Mouse (Mus musculus): ENCODE data around the gene Krt84. TPM values are rescaled to one million over a fixed set of nuclear protein-coding genes. Genes with fewer than 3 reads are reported as not detected.

Krt84 gene
- total and polyA plus RNA-seq, 3 experiments = not detected

GRCm38 (mm10) chr15:101479666-101480060 is 53.0 kb downstream of the Krt84 start:
- no peaks in the 10 kb centered on the region for H3K4me1 ChIP-seq (ENCODE audit: control insufficient read depth, insufficient read depth, low read length)
- H3K9ac ChIP-seq (ENCODE audit: low read depth, low read length) = no peak overlapping the region
- no peaks in the 10 kb centered on the region for H3K36me3 ChIP-seq (ENCODE audit: control insufficient read depth, insufficient read depth, low read length)
- intact Hi-C loops (cut with DNase I) = no loop called here
- WGBS = 29% methylated on average over 11 of the region's 11 CpGs
- no peaks in the 10 kb centered on the region for H3K79me2 ChIP-seq (replicated peaks; ENCODE audit: control insufficient read depth, insufficient read depth, low read length)
- no peak overlapping the region for H3K4me3 ChIP-seq
- no peak overlapping the region for H3K27ac ChIP-seq
- TF ChIP-seq EP300 (IDR thresholded peaks at IDR 0.05; ENCODE audit: insufficient read depth, low read depth, low read length) = no peak
- TF ChIP-seq CTCF (IDR thresholded peaks at IDR 0.05) = no peak
- TF ChIP-seq POLR2A (IDR thresholded peaks at IDR 0.05; ENCODE audit: insufficient read depth, low read depth, low read length) = no peak
- H3K27me3 ChIP-seq (ENCODE audit: control insufficient read depth, insufficient read depth, low read length) = no peaks in the 10 kb centered on the region
- no peak for DNase-seq

- Histone ChIP-seq H3K79me2 (replicated peaks; ENCODE audit: control insufficient read depth, insufficient read depth, low read length) (no peaks in the 10 kb centered on the region), H3K9ac (ENCODE audit: low read depth, low read length) (no peak overlapping the region), H3K4me3 (peak overlapping the region; percentile 26; the same call in 1 of the 2 replicates), H3K36me3 (ENCODE audit: control insufficient read depth, insufficient read depth, low read length) (no peaks in the 10 kb centered on the region), H3K27me3 (ENCODE audit: control insufficient read depth, insufficient read depth, low read length) (no peaks in the 10 kb centered on the region), H3K27ac (no peak overlapping the region), H3K4me1 (ENCODE audit: control insufficient read depth, insufficient read depth, low read length) (no peaks in the 10 kb centered on the region)
- DNase-seq = peak; percentile 35 to 50
- TF ChIP-seq CTCF (IDR thresholded peaks at IDR 0.05) = peak; percentile 57
- no peak for TF ChIP-seq EP300 (IDR thresholded peaks at IDR 0.05; ENCODE audit: insufficient read depth, low read depth, low read length)
- TF ChIP-seq POLR2A (IDR thresholded peaks at IDR 0.05; ENCODE audit: insufficient read depth, low read depth, low read length) = no peak
- 8% methylated on average over 31 of the region's 31 CpGs for WGBS
- intact Hi-C loops (cut with DNase I) = no loop called here
Measured at GRCm38 (mm10) chr15:101479007-101479665, 53.5 kb downstream of the Krt84 start.

Small RNA genes within 50 kb of the gene (microRNA-seq; reads per million reads assigned to microRNA genes)
- 0 reads per million in 2 experiments for gene Gm44393
- gene Gm44460 = 0 reads per million in 2 experiments

Other genes starting within 250 kb of the Krt84 start
- gene Atg101, start 248.5 kb downstream of the Krt84 start, total RNA-seq (2021) = 10 to 100 TPM; 21.2 to 22.4 TPM
- 26.4 and 29.3 TPM in 2 replicates for gene Atg101, start 248.5 kb downstream of the Krt84 start, polyA plus RNA-seq (2012; rRNA removed)
- gene 6030408B16Rik, start 239.6 kb downstream of the Krt84 start, total RNA-seq (2021) = 1 to 10 TPM in 1 of 2 experiments, under 1 TPM in 1; 0.70 to 1.1 TPM
- 2.5 and 6.3 TPM in 2 replicates for gene 6030408B16Rik, start 239.6 kb downstream of the Krt84 start, polyA plus RNA-seq (2012; rRNA removed)
- 1 to 10 TPM; 2.2 to 2.8 TPM for gene Krt80, start 162.7 kb downstream of the Krt84 start, total RNA-seq (2021)
- gene Krt80, start 162.7 kb downstream of the Krt84 start, polyA plus RNA-seq (2012; rRNA removed) = 2.0 and 3.2 TPM in 2 replicates
- 1 to 10 TPM; 2.5 to 3.1 TPM for gene Krt7, start 121.8 kb downstream of the Krt84 start, total RNA-seq (2021)
- 2.6 and 3.3 TPM in 2 replicates for gene Krt7, start 121.8 kb downstream of the Krt84 start, polyA plus RNA-seq (2012; rRNA removed)
- not detected for gene Krt87, start 94.0 kb downstream of the Krt84 start, total RNA-seq (2021)
- gene Krt87, start 94.0 kb downstream of the Krt84 start, polyA plus RNA-seq (2012; rRNA removed) = not detected in 2 replicates
- gene Krt88, start 85.1 kb downstream of the Krt84 start, total RNA-seq (2021) = not detected
- not detected in 2 replicates for gene Krt88, start 85.1 kb downstream of the Krt84 start, polyA plus RNA-seq (2012; rRNA removed)
- not detected for gene Krt81, start 69.1 kb downstream of the Krt84 start, total RNA-seq (2021)
- gene Krt81, start 69.1 kb downstream of the Krt84 start, polyA plus RNA-seq (2012; rRNA removed) = not detected in 2 replicates
- not detected for gene Krt86, start 59.3 kb downstream of the Krt84 start, total RNA-seq (2021)
- 0.12 TPM in 1 of 2 replicates, not detected in the other for gene Krt86, start 59.3 kb downstream of the Krt84 start, polyA plus RNA-seq (2012; rRNA removed)
- not detected for gene Krt83, start 41.3 kb downstream of the Krt84 start, total RNA-seq (2021)
- not detected in 2 replicates for gene Krt83, start 41.3 kb downstream of the Krt84 start, polyA plus RNA-seq (2012; rRNA removed)
- gene Gm49425, start 15.6 kb downstream of the Krt84 start, total RNA-seq (2021) = not detected
- not detected in 2 replicates for gene Gm49425, start 15.6 kb downstream of the Krt84 start, polyA plus RNA-seq (2012; rRNA removed)
- not detected for gene Krt82, start 17.8 kb upstream of the Krt84 start, total RNA-seq (2021)
- not detected in 2 replicates for gene Krt82, start 17.8 kb upstream of the Krt84 start, polyA plus RNA-seq (2012; rRNA removed)
- gene Krt90, start 30.1 kb upstream of the Krt84 start, total RNA-seq (2021) = not detected
- 0.06 TPM in 1 of 2 replicates, not detected in the other for gene Krt90, start 30.1 kb upstream of the Krt84 start, polyA plus RNA-seq (2012; rRNA removed)
- not detected for gene Krt75, start 41.1 kb upstream of the Krt84 start, total RNA-seq (2021)
- not detected in 2 replicates for gene Krt75, start 41.1 kb upstream of the Krt84 start, polyA plus RNA-seq (2012; rRNA removed)
- gene Gm5414, start 95.4 kb upstream of the Krt84 start, total RNA-seq (2021) = not detected
- gene Gm5414, start 95.4 kb upstream of the Krt84 start, polyA plus RNA-seq (2012; rRNA removed) = not detected in 2 replicates
- gene Gm5478, start 114.6 kb upstream of the Krt84 start, total RNA-seq (2021) = not detected
- not detected in 2 replicates for gene Gm5478, start 114.6 kb upstream of the Krt84 start, polyA plus RNA-seq (2012; rRNA removed)
- not detected for gene Krt6b, start 147.5 kb upstream of the Krt84 start, total RNA-seq (2021)
- 0.04 TPM in 1 of 2 replicates, not detected in the other for gene Krt6b, start 147.5 kb upstream of the Krt84 start, polyA plus RNA-seq (2012; rRNA removed)
- gene Krt6a, start 161.5 kb upstream of the Krt84 start, total RNA-seq (2021) = not detected
- not detected in 2 replicates for gene Krt6a, start 161.5 kb upstream of the Krt84 start, polyA plus RNA-seq (2012; rRNA removed)
- gene Krt5, start 180.1 kb upstream of the Krt84 start, total RNA-seq (2021) = under 1 TPM in 1 of 2 experiments, not detected in 1; 0.23 TPM
- gene Krt5, start 180.1 kb upstream of the Krt84 start, polyA plus RNA-seq (2012; rRNA removed) = 1.3 TPM in 1 of 2 replicates, not detected in the other
- gene Krt71, start 210.3 kb upstream of the Krt84 start, total RNA-seq (2021) = not detected
- not detected in 2 replicates for gene Krt71, start 210.3 kb upstream of the Krt84 start, polyA plus RNA-seq (2012; rRNA removed)